35 mouse cellular contexts compared by ENCODE assay signal in the genomic region with DNA sequence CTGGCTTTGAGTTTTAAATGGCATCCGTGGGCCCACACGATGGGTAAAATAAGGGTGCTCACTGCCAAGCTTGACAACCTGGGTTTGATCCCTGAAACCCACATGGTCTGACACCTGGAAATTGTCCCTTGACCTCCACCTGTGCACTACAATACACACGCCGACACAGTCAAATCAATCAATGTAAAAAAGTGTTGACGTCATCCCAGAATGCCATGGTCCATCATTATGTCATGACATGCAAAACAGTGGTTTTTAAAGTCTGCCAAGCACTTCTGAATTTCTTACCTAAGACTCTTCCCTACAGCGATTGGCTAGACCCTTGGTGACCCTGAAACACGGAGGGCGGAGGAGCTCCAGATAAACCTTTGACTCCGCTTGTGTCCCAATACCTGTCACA.
"Had no signal": no experiment of that assay in that cellular context is flagged by ENCODE, and none has a peak within 500 bp of the region (broad histone marks: within the 10 kb centered on the region; RNA-seq: fewer than 3 reads in every experiment).

No protein-coding gene starts in this region.

- H3K4me2 ChIP-seq: heart, embryonic 11.5 days; heart, embryonic 12.5 days; heart, embryonic 13.5 days; heart, embryonic 15.5 days; hindbrain, embryonic 12.5 days; hindbrain, embryonic 13.5 days; hindbrain, embryonic 14.5 days; hindbrain, embryonic 15.5 days; intestine, embryonic 15.5 days; kidney, embryonic 15.5 days had no signal

- ATAC-seq: hindbrain, embryonic 16.5 days; hindbrain, postnatal 0 days; inflammation-experienced regulatory T-cells, adult 6 months; intestine, embryonic 15.5 days; intestine, embryonic 16.5 days; intestine, postnatal 0 days had no signal

- H3K27me3 ChIP-seq: heart, embryonic 12.5 days; heart, embryonic 13.5 days; heart, embryonic 15.5 days; hindbrain, embryonic 12.5 days; hindbrain, embryonic 13.5 days; hindbrain, embryonic 15.5 days; intestine, embryonic 15.5 days; kidney, embryonic 15.5 days had no signal

- H3K9me3 ChIP-seq: heart, embryonic 10.5 days; heart, embryonic 12.5 days; heart, embryonic 15.5 days; hindbrain, embryonic 10.5 days; hindbrain, embryonic 12.5 days; hindbrain, embryonic 13.5 days; hindbrain, embryonic 15.5 days; intestine, embryonic 15.5 days; kidney, embryonic 15.5 days had no signal

- H3K9ac ChIP-seq: heart, embryonic 12.5 days; heart, embryonic 13.5 days; heart, embryonic 15.5 days; hindbrain, embryonic 12.5 days; hindbrain, embryonic 13.5 days; hindbrain, embryonic 14.5 days; hindbrain, embryonic 15.5 days; intestine, embryonic 15.5 days; kidney, embryonic 15.5 days had no signal

- H3K4me1 ChIP-seq: hindbrain, embryonic 15.5 days had no signal

- DNase-seq: heart, postnatal 10 days; heart, postnatal 14 days; heart, postnatal 36 days; heart, postnatal 4 days; kidney, adult 11 months; kidney, adult 18-20 months; kidney, adult 2 months; kidney, adult 8-10 months; kidney, adult 9 months; kidney, postnatal 10 days; kidney, postnatal 14 days; kidney, postnatal 25 days; kidney, postnatal 36 days; kidney, postnatal 4 days; layer of hippocampus, adult 9-11 months; layer of hippocampus, postnatal 36 days had no signal

- H3K36me3 ChIP-seq: heart, embryonic 10.5 days; heart, embryonic 12.5 days; heart, embryonic 13.5 days; heart, embryonic 15.5 days; hindbrain, embryonic 10.5 days; hindbrain, embryonic 12.5 days; hindbrain, embryonic 13.5 days; hindbrain, embryonic 15.5 days; intestine, embryonic 15.5 days; kidney, embryonic 15.5 days had no signal

- H3K27ac ChIP-seq: heart, embryonic 10.5 days; heart, embryonic 13.5 days; heart, embryonic 15.5 days; hindbrain, embryonic 10.5 days; hindbrain, embryonic 12.5 days; hindbrain, embryonic 13.5 days; hindbrain, embryonic 14.5 days; hindbrain, embryonic 15.5 days; hindbrain, postnatal 0 days; intestine, embryonic 15.5 days; kidney, embryonic 15.5 days; kidney, postnatal 0 days; layer of hippocampus, adult 2 months had no signal

- H3K4me3 ChIP-seq: heart, embryonic 10.5 days; heart, embryonic 12.5 days; heart, embryonic 13.5 days; heart, embryonic 15.5 days; hindbrain, embryonic 10.5 days; hindbrain, embryonic 12.5 days; hindbrain, embryonic 13.5 days; hindbrain, embryonic 15.5 days; intestine, embryonic 15.5 days; kidney, embryonic 15.5 days; layer of hippocampus, adult 2 months had no signal
